Mouse (Mus musculus): Measurements from ENCODE around the gene Abtb1. TPM values are rescaled to one million over a fixed set of nuclear protein-coding genes. Genes with fewer than 3 reads are reported as not detected.

Abtb1 gene
- polyA plus RNA-seq, 1 experiment = 239 TPM

GRCm38 (mm10) chr6:88840211-88840610 is 1.6 kb downstream of the Abtb1 start:
- no peak for DNase-seq
- Histone ChIP-seq H3K27me3 (ENCODE audit: control insufficient read depth, insufficient read depth, low read length) (no peaks in the 10 kb centered on the region), H3K4me3 (ENCODE audit: control insufficient read depth, insufficient read depth, low read length) (no peak overlapping the region), H3K36me3 (ENCODE audit: control insufficient read depth, insufficient read depth, low read length) (peaks cover 18% of the 10 kb centered on the region), H3K4me1 (replicated peaks; ENCODE audit: control insufficient read depth, insufficient read depth, low read length) (peaks cover 20% of the 10 kb centered on the region), H3K27ac (ENCODE audit: control insufficient read depth, insufficient read depth, low read length) (no peak overlapping the region)
- TF ChIP-seq POLR2A (IDR thresholded peaks at IDR 0.05; ENCODE audit: control insufficient read depth, extremely low read depth, insufficient read depth, low read length, poor library complexity) (no peak), CTCF (IDR thresholded peaks at IDR 0.05; ENCODE audit: borderline replicate concordance, control insufficient read depth, extremely low read depth, insufficient read depth, low read length, poor library complexity) (no peak)
- 90% methylated on average over 3 of the region's 3 CpGs for WGBS

DNA sequence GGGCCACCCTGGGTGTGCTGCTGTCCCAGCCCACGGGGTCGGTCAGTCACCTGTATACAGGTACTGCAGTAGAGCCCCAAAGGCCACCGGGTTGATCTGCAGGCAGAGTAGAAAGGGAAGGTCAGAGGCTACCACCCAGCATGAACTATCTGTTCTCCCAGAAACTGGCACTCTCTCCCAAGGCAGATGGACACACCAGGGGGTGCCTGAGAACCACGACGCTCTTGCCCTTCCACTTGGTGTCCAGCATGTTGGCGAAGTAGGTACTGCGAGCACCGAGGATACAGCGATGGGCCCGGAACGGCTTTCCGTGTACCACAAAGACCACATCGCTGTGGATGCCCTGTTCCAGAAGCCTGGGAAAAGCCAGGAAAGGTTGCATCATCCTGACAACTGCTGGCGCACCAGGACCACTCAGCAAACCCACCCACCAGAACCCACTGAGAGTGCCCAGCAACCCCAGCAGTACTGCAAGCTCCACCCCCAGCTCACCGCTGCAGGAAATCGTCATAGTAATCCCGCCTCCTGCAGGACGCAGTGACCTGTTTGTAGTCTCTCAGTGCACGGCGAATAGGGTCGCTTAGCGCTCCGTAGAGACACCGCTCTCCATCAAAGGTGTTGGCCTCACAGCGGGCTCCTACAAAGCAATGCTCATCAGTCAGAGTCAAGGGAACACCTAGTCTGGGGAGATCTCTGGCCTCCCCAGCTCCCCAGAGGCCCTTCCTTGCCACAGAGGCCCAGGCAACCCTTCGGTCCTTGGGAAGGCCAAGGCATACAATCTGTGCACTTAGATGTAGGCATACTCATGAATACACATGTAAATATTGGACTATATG is 2.4 kb downstream of the Abtb1 start:
- H3K4me3 ChIP-seq (ENCODE audit: control insufficient read depth, insufficient read depth, low read length) = no peak overlapping the region
- H3K27ac ChIP-seq (ENCODE audit: control insufficient read depth, insufficient read depth, low read length) = no peak overlapping the region
- no peaks in the 10 kb centered on the region for H3K27me3 ChIP-seq (ENCODE audit: control insufficient read depth, insufficient read depth, low read length)
- no peak for TF ChIP-seq POLR2A (IDR thresholded peaks at IDR 0.05; ENCODE audit: control insufficient read depth, extremely low read depth, insufficient read depth, low read length, poor library complexity)
- no peak for TF ChIP-seq CTCF (IDR thresholded peaks at IDR 0.05; ENCODE audit: borderline replicate concordance, control insufficient read depth, extremely low read depth, insufficient read depth, low read length, poor library complexity)
- DNase-seq = no peak
- H3K4me1 ChIP-seq (replicated peaks; ENCODE audit: control insufficient read depth, insufficient read depth, low read length) = peaks cover 28% of the 10 kb centered on the region
- 96% methylated on average over 26 of the region's 26 CpGs for WGBS
- peaks cover 18% of the 10 kb centered on the region for H3K36me3 ChIP-seq (ENCODE audit: control insufficient read depth, insufficient read depth, low read length)

GRCm38 (mm10) chr6:88838613-88839012 is 3.2 kb downstream of the Abtb1 start:
- Histone ChIP-seq H3K4me1 (replicated peaks; ENCODE audit: control insufficient read depth, insufficient read depth, low read length) (peaks cover 34% of the 10 kb centered on the region), H3K27me3 (ENCODE audit: control insufficient read depth, insufficient read depth, low read length) (no peaks in the 10 kb centered on the region), H3K27ac (ENCODE audit: control insufficient read depth, insufficient read depth, low read length) (no peak overlapping the region), H3K4me3 (ENCODE audit: control insufficient read depth, insufficient read depth, low read length) (no peak overlapping the region), H3K36me3 (ENCODE audit: control insufficient read depth, insufficient read depth, low read length) (peaks cover 18% of the 10 kb centered on the region)
- 95% methylated on average over 10 of the region's 10 CpGs for WGBS
- DNase-seq = no peak
- no peak for TF ChIP-seq POLR2A (IDR thresholded peaks at IDR 0.05; ENCODE audit: control insufficient read depth, extremely low read depth, insufficient read depth, low read length, poor library complexity)
- no peak for TF ChIP-seq CTCF (IDR thresholded peaks at IDR 0.05; ENCODE audit: borderline replicate concordance, control insufficient read depth, extremely low read depth, insufficient read depth, low read length, poor library complexity)

- TF ChIP-seq CTCF (IDR thresholded peaks at IDR 0.05; ENCODE audit: borderline replicate concordance, control insufficient read depth, extremely low read depth, insufficient read depth, low read length, poor library complexity) = no peak
- no peak for TF ChIP-seq POLR2A (IDR thresholded peaks at IDR 0.05; ENCODE audit: control insufficient read depth, extremely low read depth, insufficient read depth, low read length, poor library complexity)
- DNase-seq = no peak
- H3K4me1 ChIP-seq (replicated peaks; ENCODE audit: control insufficient read depth, insufficient read depth, low read length) = peaks cover 38% of the 10 kb centered on the region
- WGBS = 98% methylated on average over 12 of the region's 12 CpGs
- no peaks in the 10 kb centered on the region for H3K27me3 ChIP-seq (ENCODE audit: control insufficient read depth, insufficient read depth, low read length)
- H3K4me3 ChIP-seq (ENCODE audit: control insufficient read depth, insufficient read depth, low read length) = no peak overlapping the region
- peaks cover 18% of the 10 kb centered on the region for H3K36me3 ChIP-seq (ENCODE audit: control insufficient read depth, insufficient read depth, low read length)
- no peak overlapping the region for H3K27ac ChIP-seq (ENCODE audit: control insufficient read depth, insufficient read depth, low read length)
Observed at GRCm38 (mm10) chr6:88837999-88838398, 3.8 kb downstream of the Abtb1 start.

DNA sequence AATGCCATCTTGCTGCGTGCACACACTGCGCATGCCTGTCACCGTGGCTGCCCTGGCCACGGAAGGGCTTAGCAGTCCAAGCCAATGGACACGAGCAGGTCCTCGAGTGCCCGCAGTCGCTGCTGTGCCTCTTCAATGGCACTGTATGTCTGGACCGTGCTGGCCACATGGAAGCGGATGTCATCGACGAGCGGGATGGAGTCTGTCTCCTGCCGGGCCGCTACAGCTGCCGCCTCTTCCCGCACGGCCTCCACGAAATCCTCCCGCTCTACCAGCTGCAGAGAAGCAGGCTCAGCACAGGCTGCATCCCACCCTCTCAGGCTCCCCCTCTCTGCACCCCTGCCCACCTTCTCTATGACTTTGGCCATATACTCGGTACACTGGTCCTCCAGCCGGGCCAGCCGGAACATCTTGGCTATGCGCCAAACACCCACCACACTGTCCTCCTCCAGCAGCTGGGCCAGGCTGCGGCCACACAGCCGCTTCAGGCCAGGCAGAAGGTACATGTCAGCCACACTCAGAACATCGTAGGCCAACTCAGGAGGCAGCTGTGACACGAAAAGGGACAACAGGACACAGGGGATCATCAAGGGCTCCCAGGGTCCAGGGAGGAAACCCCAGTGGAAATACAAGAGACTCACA is 5.5 kb downstream of the Abtb1 start:
- no peak for DNase-seq
- peaks cover 18% of the 10 kb centered on the region for H3K36me3 ChIP-seq (ENCODE audit: control insufficient read depth, insufficient read depth, low read length)
- TF ChIP-seq CTCF (IDR thresholded peaks at IDR 0.05; ENCODE audit: borderline replicate concordance, control insufficient read depth, extremely low read depth, insufficient read depth, low read length, poor library complexity) (no peak), POLR2A (IDR thresholded peaks at IDR 0.05; ENCODE audit: control insufficient read depth, extremely low read depth, insufficient read depth, low read length, poor library complexity) (no peak)
- peaks cover 38% of the 10 kb centered on the region for H3K4me1 ChIP-seq (replicated peaks; ENCODE audit: control insufficient read depth, insufficient read depth, low read length)
- no peak overlapping the region for H3K4me3 ChIP-seq (ENCODE audit: control insufficient read depth, insufficient read depth, low read length)
- no peaks in the 10 kb centered on the region for H3K27me3 ChIP-seq (ENCODE audit: control insufficient read depth, insufficient read depth, low read length)
- no peak overlapping the region for H3K27ac ChIP-seq (ENCODE audit: control insufficient read depth, insufficient read depth, low read length)
- WGBS = 96% methylated on average over 28 of the region's 28 CpGs

- Histone ChIP-seq H3K27ac (ENCODE audit: control insufficient read depth, insufficient read depth, low read length) (no peak overlapping the region), H3K27me3 (ENCODE audit: control insufficient read depth, insufficient read depth, low read length) (no peaks in the 10 kb centered on the region), H3K4me3 (ENCODE audit: control insufficient read depth, insufficient read depth, low read length) (no peak overlapping the region), H3K4me1 (replicated peaks; ENCODE audit: control insufficient read depth, insufficient read depth, low read length) (peaks cover 29% of the 10 kb centered on the region), H3K36me3 (ENCODE audit: control insufficient read depth, insufficient read depth, low read length) (peaks cover 18% of the 10 kb centered on the region)
- WGBS = 3% methylated on average over 5 of the region's 5 CpGs
- TF ChIP-seq CTCF (IDR thresholded peaks at IDR 0.05; ENCODE audit: borderline replicate concordance, control insufficient read depth, extremely low read depth, insufficient read depth, low read length, poor library complexity) (no peak), POLR2A (IDR thresholded peaks at IDR 0.05; ENCODE audit: control insufficient read depth, extremely low read depth, insufficient read depth, low read length, poor library complexity) (no peak)
- no peak for DNase-seq
Observed at GRCm38 (mm10) chr6:88835047-88835446, 6.7 kb downstream of the Abtb1 start.

All from thymus, adult 2 months (tissue).